Mouse (Mus musculus): Measurements from ENCODE around the gene Syt8.
"Not testable (repeated sequence)": the region's sequence is repeated elsewhere in the genome, so short reads cannot be mapped to it uniquely, and the experiment has no call there.

The Syt8 gene

DNA sequence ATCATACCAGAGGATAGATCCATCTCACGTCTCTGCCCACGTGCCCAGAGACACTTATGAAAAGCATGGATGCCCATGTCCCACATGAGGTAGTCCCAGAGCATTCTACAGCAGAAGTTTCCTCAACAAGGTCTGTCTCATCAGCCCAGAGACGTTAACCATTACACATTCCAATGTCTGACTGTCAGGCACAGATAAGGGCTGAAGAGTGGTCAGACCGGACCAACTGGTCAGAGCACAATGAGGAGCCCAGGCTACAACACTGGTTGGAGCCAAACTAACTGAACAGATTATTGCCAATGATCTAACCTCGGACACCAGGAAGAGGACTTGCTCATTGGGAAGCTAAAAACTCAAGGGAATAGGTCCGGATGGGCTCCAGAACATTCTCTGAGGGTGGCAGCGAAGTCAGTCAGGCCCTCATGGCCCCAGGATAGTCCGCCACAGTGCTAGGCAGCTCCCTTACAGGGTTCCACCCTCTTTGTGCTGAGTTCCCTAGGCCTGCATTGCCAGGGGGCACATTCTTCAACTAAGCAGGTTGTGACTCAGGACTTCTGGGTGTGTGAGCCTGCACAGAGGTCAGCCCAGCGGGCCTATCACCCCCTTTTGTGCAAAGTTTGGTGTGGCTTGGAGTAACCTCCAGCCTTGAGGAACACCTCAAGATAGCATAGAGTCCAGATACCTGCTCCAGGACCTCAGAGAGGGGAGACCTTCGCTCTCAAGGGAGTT, at the start of gene Syt8:
Gene Syt8, plus strand, starts transcription at position 714 of the 729 bp plus-strand sequence.
- DNase-seq, result no peak

- no peak for DNase-seq
These were observed 48.8 kb upstream of the Syt8 start for GRCm38 (mm10) chr7:142385742-142386403.

GRCm38 (mm10) chr7:142386621-142387201, 47.9 kb upstream of the Syt8 start:
- DNase-seq, result peak; percentile 46

- DNase-seq, result peak; percentile 94
These were observed 47.1 kb upstream of the Syt8 start, which contains the start of gene Ctsd for GRCm38 (mm10) chr7:142387419-142388148. Gene Ctsd, minus strand, starts transcription at chr7:142388038.

DNA sequence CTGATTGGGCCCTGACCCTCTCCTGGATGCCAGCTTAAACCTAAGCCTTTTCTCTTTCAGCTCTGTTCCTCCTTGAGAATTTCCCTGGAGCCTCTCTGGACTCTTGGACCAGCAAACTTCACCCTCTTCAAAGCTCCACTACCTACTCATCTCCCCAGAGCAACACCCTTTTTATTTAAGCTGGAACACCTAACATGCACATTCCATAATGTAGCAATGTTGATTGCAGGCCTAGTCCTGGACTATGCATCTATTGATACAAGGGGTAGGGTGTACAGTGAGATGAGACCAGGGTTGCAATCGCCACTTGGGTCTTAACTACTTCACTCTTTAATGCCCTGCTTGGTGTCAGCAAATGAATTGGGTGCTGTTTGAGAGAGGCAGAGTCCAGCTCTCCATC, 46.5 kb upstream of the Syt8 start:
- DNase-seq, result no peak

DNA sequence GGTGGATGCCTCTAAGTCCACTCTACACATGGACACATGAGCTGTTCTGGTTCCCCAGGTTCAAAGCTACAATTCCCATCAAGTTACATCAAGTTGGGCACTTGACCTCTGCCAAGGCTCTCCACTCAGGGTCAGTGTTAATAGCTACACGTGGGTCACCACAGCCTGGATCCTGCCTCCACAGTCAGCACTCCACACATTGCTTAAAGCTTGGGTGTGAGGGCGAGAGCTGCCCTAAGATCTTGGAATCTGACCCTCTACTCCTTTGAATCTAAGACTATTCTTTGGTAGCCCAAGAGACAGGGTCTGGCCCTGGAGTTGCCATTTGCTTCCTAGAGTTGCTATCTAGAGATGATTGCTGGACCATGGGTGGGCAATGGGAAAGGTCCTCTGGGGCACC, 45.9 kb upstream of the Syt8 start:
- DNase-seq, result no peak

DNA sequence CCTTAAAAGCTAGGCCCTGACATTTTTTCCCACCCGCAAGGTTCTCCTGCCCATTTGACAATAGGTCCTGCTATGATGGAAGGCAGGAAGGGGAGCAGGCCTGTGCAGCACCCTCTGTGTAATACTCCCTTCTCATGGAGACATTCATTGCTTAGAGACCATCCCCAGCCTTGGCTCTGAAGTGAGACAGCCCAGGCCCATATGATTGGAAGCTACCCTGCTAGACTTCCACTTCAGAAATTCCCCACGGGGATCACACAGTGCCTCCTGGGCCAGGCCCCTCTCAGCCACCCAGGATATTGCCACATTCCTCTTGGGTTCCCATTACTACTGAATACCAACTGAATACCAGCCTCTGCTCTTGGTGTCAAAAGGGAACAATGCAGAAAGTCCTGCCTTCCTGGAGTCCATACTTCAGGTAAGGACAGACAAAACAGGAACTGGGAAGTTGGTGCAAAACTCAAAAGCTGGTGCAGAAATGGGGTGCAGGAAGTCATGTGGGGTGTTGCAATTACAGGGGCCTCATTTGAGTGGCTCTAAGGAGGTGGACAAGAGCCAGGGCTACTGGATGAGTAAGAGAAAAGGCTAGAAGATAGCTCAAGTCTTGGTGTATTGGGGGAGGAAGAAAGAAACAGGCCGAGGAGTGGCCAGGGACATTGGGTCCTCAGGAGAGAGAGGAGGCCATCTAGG, 44.5 kb upstream of the Syt8 start:
- DNase-seq, result no peak

DNA sequence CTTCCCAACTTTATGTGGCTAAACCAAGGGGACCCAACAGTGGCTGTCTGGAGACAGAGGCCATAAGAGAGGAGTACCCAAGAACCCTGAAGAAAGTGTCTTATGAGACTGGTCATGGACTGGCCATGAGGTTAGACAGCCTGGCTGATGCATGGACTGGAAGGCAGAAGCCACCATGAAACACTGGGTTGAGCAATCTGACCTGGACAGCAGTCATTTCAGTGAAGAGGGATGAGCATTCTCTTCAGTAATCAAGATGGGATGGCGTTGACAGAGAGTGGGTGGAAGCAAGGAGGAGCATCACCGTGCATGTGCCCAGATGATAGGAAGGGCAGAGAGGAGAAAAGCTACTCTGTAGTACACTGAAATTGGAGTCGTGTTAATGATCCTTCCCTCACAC, 43.5 kb upstream of the Syt8 start:
- no peak for DNase-seq

- no peak for DNase-seq
These were observed 43.0 kb upstream of the Syt8 start for GRCm38 (mm10) chr7:142391609-142392008.

GRCm38 (mm10) chr7:142393191-142393590, 41.5 kb upstream of the Syt8 start:
- peak; percentile 34 for DNase-seq

- peak; percentile 18 for DNase-seq
These were observed 40.1 kb upstream of the Syt8 start for GRCm38 (mm10) chr7:142394261-142395190.

- DNase-seq, result no peak
These were observed 39.2 kb upstream of the Syt8 start for GRCm38 (mm10) chr7:142395472-142395871.

DNA sequence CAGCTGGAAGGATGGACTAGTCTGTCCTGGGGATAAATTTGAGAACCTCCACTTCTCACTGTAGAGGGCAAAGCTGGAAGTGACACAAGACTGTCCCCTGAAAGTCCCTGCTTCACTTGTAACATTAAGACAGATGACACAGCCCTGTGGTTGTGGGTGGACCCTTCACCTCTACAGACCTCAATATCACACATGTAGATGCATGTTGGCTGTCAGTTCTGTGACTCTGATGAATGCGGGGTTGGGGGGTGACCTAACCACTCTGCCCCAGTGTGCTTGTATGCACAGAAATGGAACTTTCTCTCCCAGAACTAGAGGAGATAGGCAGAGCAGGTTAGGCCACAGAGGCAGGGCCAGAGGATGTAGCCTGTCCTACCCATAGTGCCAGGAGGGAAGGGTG, 38.0 kb upstream of the Syt8 start:
- no peak for DNase-seq

DNA sequence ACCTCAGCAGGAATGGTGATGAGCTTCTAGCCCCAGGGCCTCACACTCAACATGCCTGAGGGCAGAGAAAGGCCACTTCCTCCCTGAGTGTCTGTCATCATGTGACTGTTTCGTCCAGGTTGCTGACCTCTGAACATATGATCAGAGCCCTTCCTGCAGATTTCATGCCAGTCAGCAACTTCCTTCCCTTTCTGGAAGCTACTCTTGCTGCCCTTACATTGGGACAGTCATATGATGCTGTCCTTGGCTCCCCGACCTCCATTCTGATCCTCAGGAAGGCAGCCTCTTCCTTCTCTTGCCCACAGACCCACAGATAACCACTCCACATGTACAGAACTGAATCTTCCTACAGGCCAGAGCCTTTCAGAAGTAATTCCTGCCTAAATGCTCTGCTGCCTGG, 36.6 kb upstream of the Syt8 start:
- DNase-seq, result no peak

GRCm38 (mm10) chr7:142399250-142399649, 35.4 kb upstream of the Syt8 start:
- DNase-seq, result no peak

DNA sequence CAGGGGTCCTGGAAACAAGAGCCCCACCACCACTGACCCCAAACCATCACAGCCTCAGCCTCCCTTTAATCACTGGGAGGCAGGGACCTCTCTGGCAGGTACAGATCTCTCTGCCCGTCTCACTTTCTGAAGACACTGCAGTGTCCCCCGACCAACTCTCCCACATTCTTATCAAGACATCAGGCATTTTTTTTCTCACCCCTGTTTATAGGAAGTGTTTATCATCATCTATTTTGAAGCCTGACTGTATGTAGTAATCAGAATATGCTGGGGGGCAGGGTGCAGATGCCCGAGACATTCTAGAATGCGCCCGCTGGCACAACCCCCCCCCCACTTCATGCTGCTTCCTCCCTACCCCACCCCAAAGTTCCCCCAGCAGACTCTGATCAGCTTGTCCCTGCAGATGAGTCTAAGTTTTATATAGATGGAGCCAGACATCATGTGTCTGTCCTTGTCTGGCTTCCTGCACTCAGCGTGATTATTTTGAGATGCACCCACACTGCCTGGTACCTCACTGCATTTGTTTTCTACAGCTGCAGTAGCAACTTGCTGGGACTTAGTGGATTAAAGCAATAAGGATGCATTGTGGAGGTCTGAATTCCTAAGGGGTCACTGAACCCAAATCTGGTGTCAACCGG, 34.4 kb upstream of the Syt8 start:
- DNase-seq, result no peak

DNA sequence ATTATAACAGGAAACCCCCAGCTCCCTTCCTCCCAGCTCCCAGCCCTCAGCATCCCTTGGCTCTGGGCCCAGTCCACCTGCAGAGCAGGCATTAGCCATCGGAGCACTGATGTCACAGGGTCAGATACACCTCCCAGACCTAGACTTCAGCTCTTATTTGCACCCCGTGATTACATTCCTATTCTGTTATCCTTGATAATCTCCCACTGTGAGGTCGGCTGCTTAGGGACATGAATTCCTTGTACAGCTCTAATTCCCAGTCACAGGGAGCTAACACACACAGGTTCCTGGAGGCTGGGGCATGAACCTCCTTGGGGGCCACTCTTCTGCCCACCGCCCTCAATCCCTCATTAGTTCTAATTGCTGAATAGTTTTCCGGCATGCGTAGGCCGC, 33.9 kb upstream of the Syt8 start:
- DNase-seq, result no peak

- peak; percentile 52 for DNase-seq
These were observed 31.1 kb upstream of the Syt8 start for GRCm38 (mm10) chr7:142403591-142403990.

GRCm38 (mm10) chr7:142405134-142405533, 29.5 kb upstream of the Syt8 start:
- not testable (repeated sequence) for DNase-seq

- DNase-seq, result peak; percentile 57
These were observed 26.7 kb upstream of the Syt8 start for GRCm38 (mm10) chr7:142407935-142408334.

GRCm38 (mm10) chr7:142408686-142409085, 26.0 kb upstream of the Syt8 start:
- DNase-seq, result no peak
